Mouse (Mus musculus): ENCODE results near the gene Slc22a14.

Gene Slc22a14

GRCm38 (mm10) chr9:119365284-119365683 is at the start of gene Slc22a14:
Gene Slc22a14 (minus strand): TSS chr9:119365553.
- POLR2A ChIA-PET: interaction anchor here in 1 of 4 experiments (1.6 kb wide), 1 partner anchor 129 kb away, joined by 3 read pairs; no protein-coding TSS in a partner anchor
- CTCF ChIA-PET: no interaction called here

- ChIA-PET CTCF (no interaction called here), POLR2A (interaction anchor here in 2 of 4 experiments (1.0 kb wide), 2 partner anchors 8 to 9 kb away, joined by 4 to 6 read pairs; partner anchors contain the start of gene Acvr2b (in 1 of the 2))
These were observed 44.5 kb upstream of the Slc22a14 start for GRCm38 (mm10) chr9:119409864-119410263.

- ChIA-PET CTCF (no interaction called here), POLR2A (interaction anchor here in 2 of 4 experiments (0.7 to 1.0 kb wide), 2 partner anchors 9 kb away, joined by 3 to 4 read pairs; no protein-coding TSS in a partner anchor)
These were observed 43.7 kb upstream of the Slc22a14 start for GRCm38 (mm10) chr9:119408898-119409664.

DNA sequence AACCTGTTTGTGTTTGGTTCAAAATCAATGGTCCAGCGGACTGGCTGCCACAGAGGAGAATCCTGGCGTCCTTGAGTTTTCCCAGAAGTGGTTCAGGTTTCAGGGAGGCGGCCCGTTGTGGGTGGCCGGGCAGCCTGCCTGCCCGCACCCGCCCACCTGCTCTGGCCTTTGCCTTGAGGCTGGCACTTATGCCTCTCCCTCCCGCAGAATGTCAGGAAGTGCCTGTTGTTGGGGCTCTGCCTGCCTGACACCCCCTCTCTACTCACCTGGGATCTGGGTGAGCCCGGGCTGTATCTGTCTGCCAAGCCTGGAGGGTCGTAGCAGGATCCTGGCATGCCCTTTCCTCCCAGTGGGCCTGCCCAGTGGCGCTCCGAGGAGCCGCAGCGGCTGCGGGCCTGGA is 42.5 kb upstream of the Slc22a14 start:
- POLR2A ChIA-PET: interaction anchor here in 2 of 4 experiments (0.9 to 1.6 kb wide), 5 partner anchors 10 to 87 kb away, joined by 4 read pairs; partner anchors contain the start of gene Myd88 (in 1 of the 2)
- CTCF ChIA-PET: no interaction called here

DNA sequence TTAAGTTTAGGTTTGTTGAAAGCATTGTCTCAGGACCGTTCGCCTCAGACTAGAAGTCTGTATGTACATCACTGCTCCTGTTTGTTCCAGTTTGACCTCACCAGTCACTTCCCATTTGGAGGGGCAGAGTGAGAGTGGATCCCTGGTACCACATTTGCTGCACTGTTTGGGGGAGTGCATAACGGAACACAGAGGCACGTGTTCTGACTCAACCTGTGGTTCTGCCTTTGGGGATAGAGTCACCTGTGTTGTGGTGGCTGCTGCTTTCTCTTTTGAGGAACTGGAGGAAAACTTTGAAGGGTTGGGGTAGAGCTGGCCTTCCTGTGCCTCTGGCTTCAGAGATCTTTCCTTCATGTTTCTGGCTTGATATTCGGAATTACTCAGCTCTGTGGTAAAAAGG is 38.7 kb upstream of the Slc22a14 start:
- POLR2A ChIA-PET: interaction anchor here in 2 of 4 experiments (1.0 to 2.9 kb wide), 6 partner anchors 9 to 81 kb away, joined by 3 to 26 read pairs (median 5); partner anchors contain the start of genes Acaa1a (in 1 of the 2), Myd88 (in 1 of the 2) and Oxsr1 (in 1 of the 2)
- CTCF ChIA-PET: interaction anchor here in 1 of 4 experiments (1.2 kb wide), 2 partner anchors 16 to 23 kb away, joined by 4 to 5 read pairs; no protein-coding TSS in a partner anchor

GRCm38 (mm10) chr9:119403236-119403641 is 37.9 kb upstream of the Slc22a14 start:
- POLR2A ChIA-PET: interaction anchor here in 3 of 4 experiments (0.5 to 3.2 kb wide), 25 partner anchors 10 to 592 kb away, joined by 3 to 32 read pairs (median 4); partner anchors contain the start of genes Acaa1a (in 2 of the 3), Myd88 (in 2 of the 3), Oxsr1 (in 2 of the 3) and Exog (in 1 of the 3)
- CTCF ChIA-PET: interaction anchor here in 2 of 4 experiments (0.5 to 1.3 kb wide), 5 partner anchors 16 to 168 kb away, joined by 3 to 11 read pairs (median 4); no protein-coding TSS in a partner anchor

GRCm38 (mm10) chr9:119402253-119403235 is 37.2 kb upstream of the Slc22a14 start:
- ChIA-PET POLR2A (interaction anchor here in 3 of 4 experiments (0.5 to 3.2 kb wide), 56 partner anchors 7 to 592 kb away, joined by 3 to 32 read pairs (median 4); partner anchors contain the start of genes Myd88 (in 3 of the 3), Acaa1a (in 2 of the 3), Exog (in 2 of the 3) and Oxsr1 (in 2 of the 3)), CTCF (interaction anchor here (0.5 to 1.4 kb wide), 16 partner anchors 17 to 959 kb away, joined by 3 to 10 read pairs (median 4); partner anchors contain the start of genes Dlec1 (in 1 of the 4), Exog (in 1 of the 4) and Myd88 (in 1 of the 4))

- POLR2A ChIA-PET: interaction anchor here in 3 of 4 experiments (0.5 to 3.2 kb wide), 54 partner anchors 8 to 996 kb away, joined by 3 to 32 read pairs (median 4); partner anchors contain the start of genes Myd88 (in 3 of the 3), Acaa1a (in 2 of the 3), Oxsr1 (in 2 of the 3) and Exog (in 1 of the 3)
- CTCF ChIA-PET: interaction anchor here (0.5 to 2.0 kb wide), 20 partner anchors 13 to 958 kb away, joined by 3 to 10 read pairs (median 4); partner anchors contain the start of genes Exog (in 2 of the 4), Dlec1 (in 1 of the 4) and Myd88 (in 1 of the 4)
These were observed 36.5 kb upstream of the Slc22a14 start, which contains the start of gene Acvr2b for GRCm38 (mm10) chr9:119401801-119402214. Gene Acvr2b (plus strand): TSS chr9:119402118.

GRCm38 (mm10) chr9:119401351-119401750 is 36.0 kb upstream of the Slc22a14 start:
- CTCF ChIA-PET: interaction anchor here in 3 of 4 experiments (0.5 to 2.0 kb wide), 14 partner anchors 13 to 179 kb away, joined by 3 to 7 read pairs (median 4); partner anchors contain the start of genes Exog (in 2 of the 3) and Myd88 (in 1 of the 3)
- POLR2A ChIA-PET: interaction anchor here in 3 of 4 experiments (0.5 to 3.2 kb wide), 52 partner anchors 8 to 995 kb away, joined by 3 to 32 read pairs (median 4); partner anchors contain the start of genes Myd88 (in 3 of the 3), Acaa1a (in 2 of the 3), Oxsr1 (in 2 of the 3) and Exog (in 1 of the 3)

- CTCF ChIA-PET: interaction anchor here in 2 of 4 experiments (1.0 to 1.2 kb wide), 3 partner anchors 35 to 287 kb away, joined by 3 to 4 read pairs (median 3); no protein-coding TSS in a partner anchor
- POLR2A ChIA-PET: interaction anchor here in 1 of 4 experiments (0.5 to 0.9 kb wide), 2 partner anchors 20 to 33 kb away, joined by 3 read pairs; no protein-coding TSS in a partner anchor
These were observed 29.5 kb upstream of the Slc22a14 start for GRCm38 (mm10) chr9:119394808-119395207.

- CTCF ChIA-PET: interaction anchor here in 2 of 4 experiments (0.6 to 0.9 kb wide), 2 partner anchors 12 to 1024 kb away, joined by 3 to 4 read pairs; no protein-coding TSS in a partner anchor
- POLR2A ChIA-PET: interaction anchor here in 2 of 4 experiments (1.3 to 2.2 kb wide), 3 partner anchors 12 to 50 kb away, joined by 4 to 8 read pairs (median 4); partner anchors contain the start of genes Myd88 (in 2 of the 2) and Acvr2b (in 1 of the 2)
These were observed 24.9 kb upstream of the Slc22a14 start for GRCm38 (mm10) chr9:119390214-119390613.

DNA sequence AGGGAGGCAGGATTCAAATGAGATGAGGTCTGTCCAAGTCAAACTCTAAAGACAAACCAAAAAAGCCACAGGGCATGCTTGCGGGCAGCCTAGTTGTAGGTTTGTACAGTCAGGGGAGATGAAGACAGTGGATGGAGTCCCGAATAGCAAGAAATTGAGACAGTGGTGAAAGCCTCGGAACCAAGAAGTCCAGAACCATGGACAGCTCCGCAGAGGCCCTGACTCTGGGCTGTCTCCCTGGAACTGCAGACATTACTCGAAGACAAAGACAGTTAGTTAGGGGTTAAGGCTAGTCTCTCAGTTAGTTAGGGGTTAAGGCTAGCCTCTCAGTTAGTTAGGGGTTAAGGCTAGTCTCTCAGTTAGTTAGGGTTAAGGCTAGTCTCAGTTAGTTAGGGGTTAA is 23.6 kb upstream of the Slc22a14 start:
- POLR2A ChIA-PET: interaction anchor here in 3 of 4 experiments (1.1 to 2.2 kb wide), 7 partner anchors 10 to 48 kb away, joined by 3 to 8 read pairs (median 4); partner anchors contain the start of genes Acvr2b (in 2 of the 3) and Myd88 (in 2 of the 3)
- CTCF ChIA-PET: interaction anchor here in 3 of 4 experiments (0.7 to 2.0 kb wide), 4 partner anchors 12 to 814 kb away, joined by 3 to 7 read pairs (median 5); partner anchors contain the start of gene Acvr2b (in 1 of the 3)

DNA sequence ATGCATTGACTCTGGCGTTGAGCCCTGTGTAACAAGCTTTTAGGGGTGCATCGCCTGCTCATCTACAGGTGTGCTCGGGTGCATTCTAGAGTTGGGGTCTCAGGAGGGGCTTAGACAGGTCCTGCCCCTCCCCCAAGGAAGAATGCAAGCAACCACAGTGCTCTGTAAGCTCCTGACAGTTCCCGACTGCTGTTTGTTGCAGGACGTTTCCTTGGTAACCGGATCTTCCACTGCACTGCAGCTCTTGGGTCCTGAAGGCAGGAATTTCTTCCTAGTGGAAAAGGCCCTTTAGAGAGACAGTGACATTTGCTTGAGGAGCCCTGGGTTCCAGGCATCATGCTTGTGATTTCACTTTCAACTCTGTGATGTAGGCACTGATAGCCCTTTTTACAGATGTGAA is 17.2 kb upstream of the Slc22a14 start:
- ChIA-PET CTCF (interaction anchor here in 3 of 4 experiments (0.5 to 1.3 kb wide), 5 partner anchors 19 to 523 kb away, joined by 3 to 10 read pairs (median 3); partner anchors contain the start of gene Acvr2b (in 2 of the 3)), POLR2A (interaction anchor here in 2 of 4 experiments (0.7 to 1.7 kb wide), 4 partner anchors 10 to 42 kb away, joined by 3 to 6 read pairs (median 3); no protein-coding TSS in a partner anchor)

DNA sequence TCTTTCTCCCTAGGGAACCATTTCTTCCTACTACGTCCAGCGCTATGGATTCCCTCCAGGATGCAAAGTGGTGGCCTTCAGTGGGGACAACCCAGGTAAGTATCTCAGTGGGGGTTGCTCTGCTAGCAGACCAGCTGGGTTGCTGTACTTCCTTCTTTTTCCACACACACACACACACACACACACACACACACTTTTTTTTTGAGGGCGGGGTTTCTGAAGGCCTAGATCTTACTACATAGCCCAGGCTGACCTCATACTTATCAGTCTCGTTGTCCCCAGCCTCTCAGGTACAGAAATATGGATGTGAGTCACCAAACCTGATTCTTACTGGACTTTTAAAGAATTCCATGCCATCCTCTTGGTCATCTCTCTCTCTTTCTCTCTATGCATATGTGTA is 12.9 kb upstream of the Slc22a14 start:
- CTCF ChIA-PET: interaction anchor here in 1 of 4 experiments (0.9 kb wide), 1 partner anchor 12 kb away, joined by 3 read pairs; no protein-coding TSS in a partner anchor

DNA sequence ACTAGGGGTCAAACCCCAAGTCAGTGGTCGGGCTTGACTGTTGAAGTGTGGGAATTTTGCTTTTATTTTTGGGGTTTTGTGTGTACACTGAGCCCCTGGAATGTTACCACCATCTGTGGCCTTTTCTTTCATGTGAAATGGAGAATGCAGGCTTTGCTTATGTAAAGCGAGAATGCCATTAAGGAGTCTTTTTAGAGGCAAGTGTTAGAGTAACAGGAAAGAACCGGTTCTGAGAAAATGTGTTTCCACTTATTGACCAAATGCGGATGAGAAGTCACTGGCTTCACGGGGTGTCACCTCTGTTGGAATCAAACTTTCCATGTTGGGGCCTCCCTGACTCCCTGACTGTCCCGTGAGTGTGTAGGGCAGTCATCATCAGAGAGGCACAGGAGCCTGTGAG is 10.2 kb upstream of the Slc22a14 start:
- ChIA-PET POLR2A (interaction anchor here in 3 of 4 experiments (0.6 to 2.0 kb wide), 6 partner anchors 17 to 821 kb away, joined by 3 to 7 read pairs (median 3); partner anchors contain the start of gene Acvr2b (in 1 of the 3)), CTCF (no interaction called here)

More for the DNA sequence above, 12.9 kb upstream of the Slc22a14 start:
- POLR2A ChIA-PET: interaction anchor here in 1 of 4 experiments (1.1 to 2.3 kb wide), 5 partner anchors 10 to 38 kb away, joined by 3 to 6 read pairs (median 4); partner anchors contain the start of gene Myd88

DNA sequence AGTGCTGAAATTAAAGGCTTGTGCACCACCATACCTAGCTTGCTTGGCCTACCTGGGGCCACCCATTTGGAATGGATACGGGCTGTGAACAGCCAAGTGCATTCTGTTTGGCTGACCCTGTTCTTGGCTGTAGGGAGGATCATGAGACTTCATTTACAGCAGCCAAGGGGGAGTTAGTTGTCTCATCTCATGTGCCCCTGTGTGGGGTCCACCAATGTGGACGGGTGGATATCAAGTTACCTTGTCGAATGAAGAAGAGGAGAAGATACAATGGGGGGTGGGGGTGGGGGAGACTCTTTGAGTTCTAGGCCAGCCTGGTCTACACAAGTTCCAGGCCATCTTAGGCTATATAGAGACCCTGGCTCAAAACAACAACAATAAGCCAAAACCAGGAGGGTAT is 9.7 kb upstream of the Slc22a14 start:
- ChIA-PET POLR2A (interaction anchor here (0.6 to 2.0 kb wide), 10 partner anchors 12 to 821 kb away, joined by 3 to 7 read pairs (median 3); partner anchors contain the start of gene Acvr2b (in 1 of the 4)), CTCF (no interaction called here)
